Mouse (Mus musculus) testis, adult 2 months (tissue): ENCODE measurements around the gene Slc25a41. TPM values are rescaled to one million over a fixed set of nuclear protein-coding genes. Genes with fewer than 3 reads are reported as not detected.
A peak's percentile ranks its signal among the peaks of the same experiment; 100 is the strongest.

Experiments used
- H3K27ac ChIP-seq: fragments of 200-500 bp; 2 replicates; pipeline ENCODE4 v1.5.1; 2012; ENCODE audit warnings: low read depth, low read length; ENCODE audit not compliant: control insufficient read depth, insufficient read depth
- H3K27me3 ChIP-seq: fragments of 200-500 bp; 2 replicates; pipeline ENCODE4 v1.6.1; 2012; ENCODE audit warnings: mild to moderate bottlenecking, low read length, moderate library complexity; ENCODE audit not compliant: control insufficient read depth, insufficient read depth
- H3K36me3 ChIP-seq: fragments of 200-500 bp; 2 replicates; pipeline ENCODE4 v1.6.1; 2012; ENCODE audit warnings: mild to moderate bottlenecking, low read length; ENCODE audit not compliant: control insufficient read depth, insufficient read depth
- H3K4me1 ChIP-seq: fragments of 200-500 bp; 2 replicates; pipeline ENCODE4 v1.6.1; 2012; ENCODE audit warnings: low read length; ENCODE audit not compliant: control insufficient read depth, insufficient read depth
- H3K4me3 ChIP-seq: fragments of 200-500 bp; 2 replicates; pipeline ENCODE4 v1.5.1; 2012; ENCODE audit warnings: low read depth, mild to moderate bottlenecking, low read length, moderate library complexity, mixed read lengths; ENCODE audit not compliant: control insufficient read depth
- CTCF ChIP-seq: fragments of 200-500 bp; IDR thresholded peaks from 2 replicates; pipeline ENCODE4 v1.5.1; 2012; ENCODE audit warnings: low read depth, mild to moderate bottlenecking, inconsistent platforms, low read length, moderate library complexity; ENCODE audit not compliant: control insufficient read depth, insufficient read depth, insufficient replicate concordance
- POLR2A ChIP-seq: fragments of 200-500 bp; IDR thresholded peaks from 2 replicates; pipeline ENCODE4 v1.6.1; 2012; ENCODE audit warnings: low read depth, mild to moderate bottlenecking, inconsistent platforms, low read length, moderate library complexity; ENCODE audit not compliant: control insufficient read depth
- polyA plus RNA-seq: library from polyadenylated mRNA; depleted of rRNA; stranded (reverse); fragments of >200 nt; gene quantifications from 2 replicates; pipeline ENCODE4 v1.2.3, GENCODE M21; 2012

The Slc25a41 gene
- polyA plus RNA-seq, 1 experiment = 45.5 TPM

DNA sequence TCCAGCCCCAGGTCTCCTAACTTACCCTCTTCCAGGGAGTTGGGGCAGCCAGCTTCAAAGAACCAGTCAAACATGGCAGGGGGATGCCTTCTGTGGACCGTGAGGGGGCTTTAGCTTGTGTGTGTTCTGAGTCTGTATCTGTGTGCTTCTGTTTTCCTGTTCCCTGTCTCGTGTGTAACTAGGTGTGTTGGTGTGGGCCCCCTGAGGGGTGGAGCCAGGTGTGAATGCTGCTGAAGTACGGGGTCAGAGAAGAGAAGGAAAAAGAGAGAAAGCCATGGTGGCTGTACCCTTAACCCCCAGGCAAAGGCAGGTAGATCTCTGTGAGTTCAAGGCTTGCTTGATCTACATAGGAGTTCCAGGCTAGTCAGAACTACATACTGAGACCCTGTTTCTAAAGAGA, 35.5 kb upstream of the Slc25a41 start:
- Histone ChIP-seq H3K4me1 (peaks cover 5% of the 10 kb centered on the region), H3K36me3 (no peaks in the 10 kb centered on the region), H3K27ac (no peak overlapping the region), H3K4me3 (no peak overlapping the region), H3K27me3 (no peaks in the 10 kb centered on the region)
- no peak for TF ChIP-seq CTCF
- no peak for TF ChIP-seq POLR2A

GRCm38 (mm10) chr17:57070699-57071098, 29.2 kb upstream of the Slc25a41 start:
- Histone ChIP-seq H3K4me1 (peaks cover 5% of the 10 kb centered on the region; the same call in 1 of the 2 replicates), H3K4me3 (no peak overlapping the region)
- TF ChIP-seq POLR2A (no peak), CTCF (no peak)

DNA sequence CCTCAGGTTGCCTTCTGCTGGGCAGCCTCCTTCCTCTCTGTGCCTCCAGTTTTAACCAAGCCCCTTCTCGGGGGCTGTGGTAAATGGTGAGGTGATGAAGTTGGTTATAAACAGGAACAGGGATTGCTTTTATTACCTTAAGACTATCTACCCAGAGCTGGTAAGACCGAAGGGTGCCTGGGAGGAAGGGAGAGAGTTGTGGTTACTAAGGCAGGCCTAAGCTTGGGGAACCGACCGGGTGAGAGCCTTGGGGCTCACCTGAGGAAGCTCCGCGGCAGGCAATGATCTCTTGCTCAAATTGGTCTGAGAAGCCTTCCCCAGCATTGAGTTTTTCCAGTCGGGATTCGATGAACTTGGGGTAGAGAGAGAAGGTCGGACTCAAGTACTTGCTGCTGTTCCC, 28.8 kb upstream of the Slc25a41 start:
- Histone ChIP-seq H3K27me3 (no peaks in the 10 kb centered on the region), H3K36me3 (no peaks in the 10 kb centered on the region), H3K4me3 (no peak overlapping the region), H3K27ac (no peak overlapping the region), H3K4me1 (peaks cover 5% of the 10 kb centered on the region; the same call in 1 of the 2 replicates)
- TF ChIP-seq POLR2A (no peak), CTCF (no peak)

More at GRCm38 (mm10) chr17:57070699-57071098, 29.2 kb upstream of the Slc25a41 start:
- no peaks in the 10 kb centered on the region for H3K36me3 ChIP-seq
- H3K27ac ChIP-seq = no peak overlapping the region
- H3K27me3 ChIP-seq = no peaks in the 10 kb centered on the region

- TF ChIP-seq POLR2A (no peak), CTCF (no peak)
- no peak overlapping the region for H3K4me3 ChIP-seq
- no peak overlapping the region for H3K27ac ChIP-seq
- H3K4me1 ChIP-seq = peaks cover 10% of the 10 kb centered on the region
- H3K27me3 ChIP-seq = no peaks in the 10 kb centered on the region; the same call in 1 of the 2 replicates
- H3K36me3 ChIP-seq = no peaks in the 10 kb centered on the region
Measured at GRCm38 (mm10) chr17:57066908-57067307, 25.5 kb upstream of the Slc25a41 start.

- Histone ChIP-seq H3K36me3 (no peaks in the 10 kb centered on the region), H3K4me1 (peaks cover 19% of the 10 kb centered on the region), H3K27ac (no peak overlapping the region), H3K4me3 (no peak overlapping the region), H3K27me3 (no peaks in the 10 kb centered on the region; the same call in 1 of the 2 replicates)
- TF ChIP-seq CTCF (no peak), POLR2A (no peak)
Measured at GRCm38 (mm10) chr17:57063031-57063430, 21.6 kb upstream of the Slc25a41 start.

DNA sequence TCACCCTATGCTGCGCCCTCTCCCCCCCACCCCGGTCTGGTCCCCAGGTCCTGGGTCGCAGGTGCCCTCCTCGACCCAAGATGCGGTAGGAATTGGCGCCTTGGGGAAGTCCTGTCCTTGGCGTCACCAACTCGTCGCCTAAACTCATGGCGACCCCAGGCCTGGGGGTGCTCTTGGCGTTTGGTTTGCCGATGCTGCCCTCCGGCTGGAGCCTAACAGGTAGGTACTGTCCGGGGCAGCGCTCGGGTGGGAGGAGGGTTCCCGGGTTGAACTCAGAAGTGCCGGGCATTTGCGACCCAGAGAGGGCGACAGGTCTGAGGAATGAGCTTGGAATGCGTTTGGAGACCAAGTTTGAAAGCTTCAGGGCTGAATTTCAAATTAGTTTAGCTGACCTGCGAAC, 21.1 kb upstream of the Slc25a41 start:
- Histone ChIP-seq H3K27ac (no peak overlapping the region), H3K27me3 (no peaks in the 10 kb centered on the region; the same call in 1 of the 2 replicates), H3K4me1 (peaks cover 19% of the 10 kb centered on the region), H3K4me3 (peak overlapping the region; percentile 20), H3K36me3 (no peaks in the 10 kb centered on the region)
- no peak for TF ChIP-seq CTCF
- TF ChIP-seq POLR2A = no peak

GRCm38 (mm10) chr17:57062011-57062521, 20.6 kb upstream of the Slc25a41 start:
- H3K27ac ChIP-seq = no peak overlapping the region

DNA sequence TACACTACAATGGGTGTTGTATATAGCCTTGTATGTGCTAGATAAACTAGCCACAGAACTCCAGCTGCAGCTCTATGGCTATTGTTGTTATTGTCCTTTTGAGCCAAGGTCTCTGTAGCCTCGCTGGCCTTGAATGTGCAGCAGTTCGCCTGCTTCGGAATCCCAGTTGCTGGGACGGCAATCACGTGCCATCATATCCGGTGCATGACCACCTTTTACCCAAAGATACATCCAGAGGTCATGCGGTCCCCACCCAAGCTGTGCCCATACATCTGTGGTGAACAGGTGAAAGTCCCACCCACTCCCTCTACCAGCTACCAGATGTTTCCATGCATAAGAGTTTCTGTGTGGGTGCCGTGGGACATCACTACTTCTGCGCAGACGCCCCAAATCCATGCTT, 19.6 kb upstream of the Slc25a41 start:
- no peak overlapping the region for H3K4me3 ChIP-seq
- TF ChIP-seq CTCF = no peak
- TF ChIP-seq POLR2A = no peak
- peaks cover 19% of the 10 kb centered on the region for H3K4me1 ChIP-seq
- H3K27me3 ChIP-seq = no peaks in the 10 kb centered on the region; the same call in 1 of the 2 replicates
- H3K27ac ChIP-seq = no peak overlapping the region
- no peaks in the 10 kb centered on the region for H3K36me3 ChIP-seq

More at GRCm38 (mm10) chr17:57062011-57062521, 20.6 kb upstream of the Slc25a41 start:
- no peaks in the 10 kb centered on the region; the same call in 1 of the 2 replicates for H3K27me3 ChIP-seq
- peaks cover 19% of the 10 kb centered on the region for H3K4me1 ChIP-seq
- H3K36me3 ChIP-seq = no peaks in the 10 kb centered on the region
- no peak for TF ChIP-seq CTCF
- TF ChIP-seq POLR2A = no peak
- peak overlapping the region; percentile 34 for H3K4me3 ChIP-seq
